Mouse (Mus musculus): ENCODE measurements around the gene Ip6k2.

The Ip6k2 gene

GRCm38 (mm10) chr9:108824144-108824685 lies 40.6 kb downstream of the Ip6k2 start:
- DNase-seq: no peak

- DNase-seq: peak; percentile 98 to 100
Measured at GRCm38 (mm10) chr9:108824755-108825413, 41.3 kb downstream of the Ip6k2 start.

- DNase-seq: peak; percentile 93
Measured at GRCm38 (mm10) chr9:108825820-108826699, 42.5 kb downstream of the Ip6k2 start, which contains the start of gene Celsr3. Gene Celsr3 (plus strand): TSS chr9:108826320.

GRCm38 (mm10) chr9:108826700-108827340 lies 43.2 kb downstream of the Ip6k2 start:
- DNase-seq: peak; percentile 81 to 83

GRCm38 (mm10) chr9:108827454-108827853 lies 43.9 kb downstream of the Ip6k2 start:
- no peak for DNase-seq

- DNase-seq: no peak
Measured at GRCm38 (mm10) chr9:108827906-108828305, 44.3 kb downstream of the Ip6k2 start.

GRCm38 (mm10) chr9:108831637-108832036 lies 48.0 kb downstream of the Ip6k2 start:
- no peak for DNase-seq

GRCm38 (mm10) chr9:108832390-108833108 lies 49.0 kb downstream of the Ip6k2 start:
- DNase-seq: peak; percentile 64 to 77

- DNase-seq: peak; percentile 84 to 87
Measured at GRCm38 (mm10) chr9:108842989-108843388, 59.4 kb downstream of the Ip6k2 start.

GRCm38 (mm10) chr9:108845390-108845789 lies 61.8 kb downstream of the Ip6k2 start:
- no peak for DNase-seq

- DNase-seq: no peak
Measured at GRCm38 (mm10) chr9:108847374-108847773, 63.8 kb downstream of the Ip6k2 start.

GRCm38 (mm10) chr9:108848419-108848818 lies 64.8 kb downstream of the Ip6k2 start:
- DNase-seq: no peak

- peak in 1 of 2 experiments; percentile 24 for DNase-seq
Measured at GRCm38 (mm10) chr9:108852976-108853375, 69.4 kb downstream of the Ip6k2 start, which contains the start of gene Slc26a6. Gene Slc26a6 (plus strand): TSS chr9:108853283.

- peak; percentile 91 to 93 for DNase-seq
Measured at GRCm38 (mm10) chr9:108853635-108854240, 70.1 kb downstream of the Ip6k2 start.

- DNase-seq: peak; percentile 77 to 81
Measured at GRCm38 (mm10) chr9:108854241-108854696, 70.7 kb downstream of the Ip6k2 start.

- no peak for DNase-seq
Measured at GRCm38 (mm10) chr9:108855335-108855734, 71.7 kb downstream of the Ip6k2 start.

Data from cerebellum, postnatal 36 days (tissue).